Mouse (Mus musculus) ES-Bruce4 (cell line): ENCODE results near the gene Pde11a. TPM values are rescaled to one million over a fixed set of nuclear protein-coding genes. Genes with fewer than 3 reads are reported as not detected.

ENCODE experiments used
- H3K27ac ChIP-seq: 2 replicates; pipeline ENCODE4 v1.5.1; 2012; ENCODE audit warnings: low read length, inconsistent platforms; ENCODE audit not compliant: insufficient read depth
- H3K27me3 ChIP-seq: 2 replicates; pipeline ENCODE4 v1.6.1; 2012; ENCODE audit warnings: mild to moderate bottlenecking, low read length, inconsistent platforms; ENCODE audit not compliant: control insufficient read depth, poor library complexity, insufficient read depth, severe bottlenecking
- H3K36me3 ChIP-seq: 2 replicates; pipeline ENCODE4 v1.6.1; 2012; ENCODE audit warnings: inconsistent platforms, mild to moderate bottlenecking, low read length, moderate library complexity; ENCODE audit not compliant: control insufficient read depth, poor library complexity, insufficient read depth, severe bottlenecking
- H3K4me1 ChIP-seq: one replicate; pipeline ENCODE4 v1.8.1; 2011; ENCODE audit warnings: low read length; ENCODE audit not compliant: control insufficient read depth, insufficient read depth
- H3K4me3 ChIP-seq: 2 replicates; pipeline ENCODE4 v1.5.1; 2011; ENCODE audit warnings: low read depth, mild to moderate bottlenecking, low read length
- H3K9ac ChIP-seq: 2 replicates; pipeline ENCODE4 v1.6.1; 2012; ENCODE audit warnings: low read depth, mild to moderate bottlenecking, inconsistent platforms; ENCODE audit not compliant: poor library complexity, severe bottlenecking
- H3K9me3 ChIP-seq: replicated peaks from 2 replicates; pipeline ENCODE4 v1.6.1; 2012; ENCODE audit warnings: mild to moderate bottlenecking, low read length, inconsistent platforms; ENCODE audit not compliant: control insufficient read depth, poor library complexity, insufficient read depth, severe bottlenecking
- CTCF ChIP-seq: IDR thresholded peaks from one replicate; pipeline ENCODE4 v1.8.1; 2011; ENCODE audit warnings: low read depth, low read length
- EP300 ChIP-seq: IDR thresholded peaks from 2 replicates; pipeline ENCODE4 v1.6.1; 2011; ENCODE audit warnings: low read depth, low read length; ENCODE audit not compliant: insufficient read depth
- POLR2A ChIP-seq: IDR thresholded peaks from one replicate; pipeline ENCODE4 v1.8.1; 2011; ENCODE audit warnings: low read length; ENCODE audit not compliant: insufficient read depth
- polyA plus RNA-seq: library from polyadenylated mRNA; stranded (reverse); fragments of >200 nt; gene quantifications from 2 replicates; pipeline ENCODE4 v1.2.4, GENCODE M21; 2011; ENCODE audit warnings: low read depth; ENCODE audit not compliant: missing spikeins, insufficient read depth, insufficient read length

Pde11a gene
- polyA plus RNA-seq, 1 experiment = 0.76 TPM

DNA sequence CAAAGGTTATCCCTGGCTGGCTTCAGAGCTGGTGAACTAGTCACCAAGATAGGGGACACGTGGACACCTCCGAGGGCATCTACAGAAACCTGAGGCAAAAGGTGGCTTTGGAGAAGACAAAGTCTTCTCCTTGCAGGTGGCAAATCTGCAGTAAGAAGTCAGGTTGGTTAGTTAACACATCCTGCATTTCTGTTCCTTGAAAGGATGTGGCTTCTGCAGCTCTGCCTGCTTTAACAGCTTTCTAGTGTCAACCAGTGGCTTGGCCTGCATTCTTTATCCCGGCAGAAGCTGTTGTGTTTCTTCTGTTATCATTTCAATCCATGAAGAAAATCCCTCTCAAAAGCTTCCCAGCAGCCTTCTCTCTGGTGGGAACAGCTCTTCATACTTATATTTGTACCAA is 100.1 kb downstream of the Pde11a start:
- Histone ChIP-seq H3K9me3 (no peaks in the 10 kb centered on the region), H3K27me3 (no peaks in the 10 kb centered on the region), H3K27ac (no peak overlapping the region), H3K9ac (no peak overlapping the region), H3K4me3 (no peak overlapping the region), H3K36me3 (no peaks in the 10 kb centered on the region), H3K4me1 (no peaks in the 10 kb centered on the region)
- no peak for TF ChIP-seq POLR2A

DNA sequence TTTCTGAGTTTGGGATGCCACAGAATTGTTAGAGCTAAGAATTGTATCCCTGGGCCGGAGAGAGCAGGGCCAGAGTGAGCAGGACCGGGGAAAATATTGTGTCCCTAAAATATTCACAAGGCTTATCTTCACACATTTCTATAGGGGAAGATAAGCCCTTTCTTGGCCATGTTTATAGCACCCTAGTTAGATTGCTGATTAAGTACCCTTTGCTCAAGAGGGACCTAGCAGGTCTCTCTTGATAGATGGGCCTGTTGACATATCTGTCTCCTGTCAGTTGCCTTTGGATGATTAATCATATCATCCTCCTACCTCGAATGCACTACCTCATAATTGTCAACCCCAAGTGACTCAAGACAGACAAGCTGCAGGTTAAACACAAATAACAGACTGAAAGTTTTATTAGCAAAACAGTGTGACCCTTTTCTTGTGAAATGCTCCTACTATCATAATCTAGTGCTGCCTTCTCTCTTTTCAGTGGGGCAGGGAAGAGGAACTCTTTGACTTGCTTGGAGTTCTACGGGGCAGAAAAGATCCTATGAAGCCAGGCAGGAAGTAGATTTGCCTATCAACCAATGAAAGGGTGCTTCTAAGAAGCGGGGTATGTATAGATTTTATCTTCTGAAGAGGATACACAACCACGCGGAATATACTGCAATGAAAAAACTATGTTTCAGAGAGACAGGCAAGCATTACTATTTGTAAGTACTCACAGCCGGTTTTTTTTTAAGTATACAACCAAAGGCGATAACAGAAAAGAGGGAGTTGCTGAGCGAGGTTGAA is 100.7 kb downstream of the Pde11a start:
- TF ChIP-seq CTCF (no peak), POLR2A (no peak), EP300 (no peak)

DNA sequence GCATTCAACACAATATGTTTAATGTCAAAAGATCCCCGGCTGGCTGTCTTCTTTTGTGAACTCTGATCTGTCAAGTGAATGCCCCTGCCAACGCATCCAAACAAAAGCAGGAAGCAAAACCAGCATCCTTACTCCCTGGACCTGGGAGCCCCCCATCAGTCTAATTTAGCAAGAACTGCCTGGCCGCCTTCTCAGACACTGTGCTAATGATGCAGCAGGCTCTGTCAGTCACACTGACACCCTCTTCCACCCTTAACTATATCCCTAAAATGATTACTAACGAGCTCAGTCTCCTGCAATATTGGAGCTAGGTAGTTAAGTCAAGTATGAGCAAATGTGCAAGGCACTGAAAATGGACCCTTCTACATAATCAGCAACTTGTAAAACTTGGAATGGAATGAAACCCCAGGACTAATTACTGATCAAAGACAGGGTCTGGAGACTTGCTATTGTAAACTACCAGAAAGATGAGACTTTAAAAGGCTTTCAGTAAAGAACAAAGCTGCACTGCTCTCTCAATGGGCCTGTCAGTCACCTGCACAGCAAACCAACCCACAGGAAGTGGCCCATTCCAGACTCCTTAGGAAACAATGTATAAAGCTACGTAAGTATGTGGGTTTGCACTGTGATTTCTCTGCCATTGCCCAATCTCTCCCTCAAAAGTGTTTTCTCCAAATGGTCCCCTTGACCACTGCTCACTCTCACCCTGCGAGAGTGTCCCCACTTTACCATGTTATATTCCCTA is 118.0 kb downstream of the Pde11a start:
- H3K4me3 ChIP-seq = no peak overlapping the region
- H3K4me1 ChIP-seq = no peaks in the 10 kb centered on the region
- TF ChIP-seq CTCF (no peak), POLR2A (no peak), EP300 (no peak)
- no peak overlapping the region for H3K27ac ChIP-seq
- no peak overlapping the region for H3K9ac ChIP-seq
- H3K27me3 ChIP-seq = no peaks in the 10 kb centered on the region
- no peaks in the 10 kb centered on the region for H3K36me3 ChIP-seq
- H3K9me3 ChIP-seq = peaks cover 7% of the 10 kb centered on the region; the same call in 1 of the 2 replicates

More for the DNA sequence above, 100.7 kb downstream of the Pde11a start:
- Histone ChIP-seq H3K4me3 (no peak overlapping the region), H3K36me3 (no peaks in the 10 kb centered on the region), H3K4me1 (no peaks in the 10 kb centered on the region), H3K27me3 (no peaks in the 10 kb centered on the region), H3K9ac (no peak overlapping the region), H3K27ac (no peak overlapping the region), H3K9me3 (no peaks in the 10 kb centered on the region)

DNA sequence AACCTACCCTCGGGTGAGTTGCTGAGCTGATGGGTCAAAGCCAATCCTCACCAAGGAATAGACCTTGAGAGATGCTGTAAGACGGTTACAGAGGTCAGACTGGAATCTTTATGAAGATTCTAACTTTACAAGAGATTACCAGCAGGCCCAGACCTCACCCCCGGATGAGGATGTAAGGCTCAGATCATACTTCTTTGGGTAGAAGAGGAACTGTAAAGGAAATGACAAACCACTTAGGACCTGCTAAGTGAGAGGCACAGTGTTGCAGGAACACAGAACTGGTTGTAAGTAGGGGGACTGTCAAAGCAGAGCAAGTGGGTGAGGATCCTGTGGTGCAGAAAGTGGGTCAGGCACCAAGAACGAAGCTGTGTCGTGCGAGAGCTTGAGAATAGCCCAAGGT is 119.0 kb downstream of the Pde11a start:
- Histone ChIP-seq H3K27ac (no peak overlapping the region), H3K9ac (no peak overlapping the region), H3K27me3 (no peaks in the 10 kb centered on the region), H3K4me3 (no peak overlapping the region), H3K4me1 (no peaks in the 10 kb centered on the region), H3K9me3 (peaks cover 7% of the 10 kb centered on the region; the same call in 1 of the 2 replicates), H3K36me3 (no peaks in the 10 kb centered on the region)
- TF ChIP-seq CTCF = no peak
- TF ChIP-seq POLR2A = no peak
- TF ChIP-seq EP300 = no peak

DNA sequence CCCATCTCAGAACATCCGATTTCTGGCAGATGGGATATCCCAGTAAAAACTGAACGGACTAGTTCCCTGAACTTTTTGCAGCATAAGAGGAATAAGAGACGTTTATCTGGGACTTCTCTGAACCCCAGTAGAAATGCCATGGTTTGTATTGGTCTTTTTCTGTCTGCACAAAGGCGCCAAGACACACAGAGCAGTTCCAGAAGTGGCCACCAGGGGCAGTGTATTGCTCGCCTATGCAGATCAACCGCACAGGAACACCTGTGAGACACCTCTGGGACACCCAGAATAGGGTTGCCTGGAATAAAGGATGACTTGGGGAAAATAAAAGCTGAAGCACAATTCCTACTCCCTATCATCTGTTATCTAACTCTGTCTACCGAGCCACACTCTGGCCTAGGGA is 122.4 kb downstream of the Pde11a start:
- Histone ChIP-seq H3K4me1 (no peaks in the 10 kb centered on the region), H3K4me3 (no peak overlapping the region), H3K9me3 (peaks cover 7% of the 10 kb centered on the region; the same call in 1 of the 2 replicates), H3K27me3 (no peaks in the 10 kb centered on the region), H3K9ac (no peak overlapping the region), H3K27ac (no peak overlapping the region), H3K36me3 (no peaks in the 10 kb centered on the region)
- peak; percentile 79 for TF ChIP-seq CTCF
- TF ChIP-seq POLR2A = no peak
- no peak for TF ChIP-seq EP300

DNA sequence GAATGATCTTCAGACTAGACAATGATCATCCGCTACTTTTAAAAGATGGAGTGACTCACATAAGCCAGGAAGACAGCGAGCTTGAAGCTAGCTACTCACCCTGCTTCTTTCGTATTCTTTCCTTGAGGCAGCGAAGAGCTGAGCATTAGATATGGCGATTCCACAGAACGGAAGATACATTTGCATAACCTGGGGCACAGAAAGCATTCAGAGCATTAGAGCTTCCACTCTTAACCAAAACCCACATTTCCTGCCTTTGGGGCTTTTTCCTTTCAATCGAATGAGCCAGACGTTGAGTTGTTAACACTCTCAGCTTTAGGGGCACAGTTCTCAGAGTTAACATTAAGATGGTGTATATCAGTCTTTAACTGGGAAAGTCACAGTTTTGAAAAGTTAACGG is 123.4 kb downstream of the Pde11a start:
- H3K4me3 ChIP-seq = no peak overlapping the region
- no peaks in the 10 kb centered on the region for H3K36me3 ChIP-seq
- H3K27ac ChIP-seq = no peak overlapping the region
- H3K4me1 ChIP-seq = no peaks in the 10 kb centered on the region
- no peak overlapping the region for H3K9ac ChIP-seq
- H3K9me3 ChIP-seq = peaks cover 7% of the 10 kb centered on the region; the same call in 1 of the 2 replicates
- TF ChIP-seq CTCF (no peak), POLR2A (no peak), EP300 (no peak)
- H3K27me3 ChIP-seq = no peaks in the 10 kb centered on the region
